Mouse (Mus musculus): ENCODE measurements around the gene Sapcd2. TPM values are rescaled to one million over a fixed set of nuclear protein-coding genes. Genes with fewer than 3 reads are reported as not detected.
A peak's percentile ranks its signal among the peaks of the same experiment; 100 is the strongest.
"Not testable (repeated sequence)": the region's sequence is repeated elsewhere in the genome, so short reads cannot be mapped to it uniquely, and the experiment has no call there.

Sapcd2 gene
- polyA plus RNA-seq, 1 experiment from 2014 or later, result 9.6 TPM

- Histone ChIP-seq H3K9ac (peak overlapping the region; percentile 97), H3K27ac (peak overlapping the region; percentile 92), H3K4me3 (peak overlapping the region; percentile 73), H3K27me3 (peaks cover 24% of the 10 kb centered on the region), H3K36me3 (peaks cover 30% of the 10 kb centered on the region), H3K4me2 (peak overlapping the region; percentile 87), H3K9me3 (no peaks in the 10 kb centered on the region), H3K4me1 (replicated peaks) (peaks cover 45% of the 10 kb centered on the region)
- WGBS, result 84% methylated on average over 4 of the region's 4 CpGs
- no peak for ATAC-seq (ENCODE audit: low FRiP score)
Measured at GRCm38 (mm10) chr2:25403994-25404393, 31.9 kb downstream of the Sapcd2 start.

- Histone ChIP-seq H3K9me3 (no peaks in the 10 kb centered on the region), H3K9ac (no peak overlapping the region), H3K27ac (no peak overlapping the region), H3K36me3 (peaks cover 59% of the 10 kb centered on the region), H3K4me3 (no peak overlapping the region), H3K4me1 (replicated peaks) (peaks cover 29% of the 10 kb centered on the region), H3K27me3 (no peaks in the 10 kb centered on the region), H3K4me2 (no peak overlapping the region)
- 91% methylated on average over 10 of the region's 10 CpGs for WGBS
- ATAC-seq (ENCODE audit: low FRiP score), result no peak
Measured at GRCm38 (mm10) chr2:25408908-25409307, 36.8 kb downstream of the Sapcd2 start.

GRCm38 (mm10) chr2:25413436-25413835 is 41.3 kb downstream of the Sapcd2 start:
- peaks cover 37% of the 10 kb centered on the region for H3K36me3 ChIP-seq
- H3K27me3 ChIP-seq; H3K27ac ChIP-seq; H3K4me1 ChIP-seq (replicated peaks); ATAC-seq (ENCODE audit: low FRiP score); H3K9me3 ChIP-seq; H3K4me3 ChIP-seq; H3K9ac ChIP-seq; H3K4me2 ChIP-seq: not testable (repeated sequence)

DNA sequence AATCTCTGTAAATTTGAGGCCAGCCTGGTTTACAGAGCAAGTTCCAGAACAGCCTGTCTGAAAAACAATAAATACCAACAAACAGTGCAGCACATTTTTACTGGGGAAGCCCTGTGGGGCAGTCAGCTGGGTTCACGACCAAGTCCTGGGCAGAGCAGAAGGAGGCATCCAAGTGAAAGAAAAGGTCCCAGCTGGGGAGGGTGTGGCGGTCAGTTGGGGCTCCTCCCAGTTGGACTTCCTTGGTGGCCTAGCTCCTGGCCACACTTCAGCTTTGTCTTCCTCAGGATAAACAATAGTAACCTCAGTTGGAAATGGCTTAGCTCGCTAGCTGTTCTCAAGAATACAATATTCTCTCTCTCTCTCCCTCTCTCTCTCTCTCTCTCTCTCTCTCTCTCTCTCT is 45.3 kb downstream of the Sapcd2 start:
- Histone ChIP-seq H3K4me1 (replicated peaks) (no peaks in the 10 kb centered on the region), H3K36me3 (peaks cover 5% of the 10 kb centered on the region), H3K27me3 (no peaks in the 10 kb centered on the region; the same call in 1 of the 2 replicates), H3K9me3 (no peaks in the 10 kb centered on the region), H3K4me2 (no peak overlapping the region), H3K9ac (peak overlapping the region; percentile 24; the same call in 1 of the 2 replicates), H3K4me3 (no peak overlapping the region), H3K27ac (no peak overlapping the region)
- no peak for ATAC-seq (ENCODE audit: low FRiP score)
- WGBS, result 22% methylated on average over 3 of the region's 3 CpGs

DNA sequence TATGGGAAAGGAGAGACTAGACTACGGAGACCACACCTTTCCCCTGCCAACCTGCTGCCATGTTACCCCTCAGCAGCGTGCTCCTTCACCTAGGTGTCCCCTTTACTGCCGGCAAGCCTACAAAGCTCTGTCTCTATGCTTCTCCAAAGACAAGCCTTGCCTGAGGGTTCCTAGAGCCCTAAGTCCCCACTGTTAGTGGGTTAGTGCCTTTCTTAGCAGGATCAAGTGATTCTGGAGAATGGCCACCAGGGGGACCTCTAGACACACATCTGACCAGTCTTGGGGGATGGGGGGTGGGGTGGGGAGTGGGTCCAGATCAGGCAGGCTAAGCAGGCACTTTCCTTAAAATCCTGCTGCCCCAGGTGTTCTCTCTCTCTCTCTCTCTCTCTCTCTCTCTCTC is 49.8 kb downstream of the Sapcd2 start:
- peaks cover 40% of the 10 kb centered on the region for H3K27me3 ChIP-seq
- no peak overlapping the region for H3K4me3 ChIP-seq
- H3K4me2 ChIP-seq, result no peak overlapping the region
- H3K36me3 ChIP-seq, result no peaks in the 10 kb centered on the region
- H3K4me1 ChIP-seq (replicated peaks), result peaks cover 4% of the 10 kb centered on the region; the same call in 1 of the 2 replicates
- H3K9me3 ChIP-seq, result no peaks in the 10 kb centered on the region
- no peak overlapping the region for H3K9ac ChIP-seq
- 21% methylated on average over 3 of the region's 3 CpGs for WGBS
- ATAC-seq (ENCODE audit: low FRiP score), result 0 out of 2 replicates have a peak, but pooled peaks have one; percentile 43
- H3K27ac ChIP-seq, result no peak overlapping the region

- 73% methylated on average over 17 of the region's 17 CpGs for WGBS
- H3K27me3 ChIP-seq, result peaks cover 40% of the 10 kb centered on the region
- no peak for ATAC-seq (ENCODE audit: low FRiP score)
Measured at GRCm38 (mm10) chr2:25422587-25423410, 50.7 kb downstream of the Sapcd2 start, which contains the start of gene Fut7. Gene Fut7 (plus strand): TSS chr2:25423267.

DNA sequence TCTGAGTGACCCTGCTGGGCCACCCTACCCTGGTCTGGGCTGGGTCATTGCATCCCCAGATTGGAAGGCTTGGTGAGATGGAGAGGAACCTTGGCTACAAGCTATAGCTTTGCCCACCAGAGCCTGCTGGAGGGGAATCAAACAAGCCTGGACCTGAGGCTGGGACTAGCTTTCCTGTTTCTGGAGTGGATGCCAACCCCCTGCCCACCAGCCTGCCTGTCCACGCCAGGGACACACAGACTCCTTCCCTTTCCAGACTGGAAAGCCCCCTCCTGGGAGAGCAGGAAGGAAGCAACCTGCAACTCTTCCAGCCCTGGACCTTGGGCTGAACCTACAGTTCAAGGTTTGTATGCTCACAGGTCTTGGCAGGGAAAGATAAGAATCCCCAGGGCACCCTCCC is 51.5 kb downstream of the Sapcd2 start:
- 54% methylated on average over 1 of the region's 1 CpGs for WGBS
- Histone ChIP-seq H3K27ac (no peak overlapping the region), H3K36me3 (no peaks in the 10 kb centered on the region), H3K9ac (no peak overlapping the region), H3K27me3 (peaks cover 40% of the 10 kb centered on the region), H3K4me2 (no peak overlapping the region), H3K9me3 (no peaks in the 10 kb centered on the region), H3K4me1 (replicated peaks) (peaks cover 4% of the 10 kb centered on the region; the same call in 1 of the 2 replicates), H3K4me3 (no peak overlapping the region)
- ATAC-seq (ENCODE audit: low FRiP score), result no peak

More at GRCm38 (mm10) chr2:25422587-25423410, 50.7 kb downstream of the Sapcd2 start, which contains the start of gene Fut7:
- H3K4me3 ChIP-seq, result no peak within 1 kb of the TSS
- no peaks in the 10 kb centered on the region for H3K36me3 ChIP-seq
- H3K27ac ChIP-seq, result no peak within 1 kb of the TSS
- no peak within 1 kb of the TSS for H3K4me2 ChIP-seq
- no peaks in the 10 kb centered on the region for H3K9me3 ChIP-seq
- no peak within 1 kb of the TSS for H3K9ac ChIP-seq
- H3K4me1 ChIP-seq (replicated peaks), result peaks cover 4% of the 10 kb centered on the region; the same call in 1 of the 2 replicates

DNA sequence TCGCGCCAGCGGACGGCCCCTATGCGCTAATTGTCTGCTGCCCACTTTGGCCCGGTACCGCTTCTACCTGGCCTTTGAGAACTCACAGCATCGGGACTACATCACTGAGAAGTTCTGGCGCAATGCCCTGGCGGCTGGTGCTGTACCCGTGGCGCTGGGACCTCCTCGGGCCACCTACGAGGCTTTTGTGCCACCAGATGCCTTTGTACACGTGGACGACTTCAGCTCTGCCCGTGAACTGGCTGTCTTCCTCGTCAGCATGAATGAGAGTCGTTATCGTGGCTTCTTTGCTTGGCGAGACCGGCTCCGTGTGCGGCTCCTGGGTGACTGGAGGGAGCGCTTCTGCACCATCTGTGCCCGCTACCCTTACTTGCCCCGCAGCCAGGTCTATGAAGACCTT is 53.4 kb downstream of the Sapcd2 start:
- no peak overlapping the region for H3K4me2 ChIP-seq
- H3K9ac ChIP-seq, result no peak overlapping the region
- ATAC-seq (ENCODE audit: low FRiP score), result no peak
- H3K4me3 ChIP-seq, result no peak overlapping the region
- H3K4me1 ChIP-seq (replicated peaks), result peaks cover 21% of the 10 kb centered on the region
- 52% methylated on average over 27 of the region's 27 CpGs for WGBS
- no peaks in the 10 kb centered on the region for H3K9me3 ChIP-seq
- no peaks in the 10 kb centered on the region for H3K36me3 ChIP-seq
- H3K27me3 ChIP-seq, result peaks cover 46% of the 10 kb centered on the region
- H3K27ac ChIP-seq, result no peak overlapping the region

GRCm38 (mm10) chr2:25426721-25427191 is 54.6 kb downstream of the Sapcd2 start:
- H3K27me3 ChIP-seq, result peaks cover 46% of the 10 kb centered on the region
- H3K4me2 ChIP-seq, result no peak overlapping the region
- no peak overlapping the region; the same call in 1 of the 2 replicates for H3K27ac ChIP-seq
- H3K9me3 ChIP-seq, result no peaks in the 10 kb centered on the region
- no peak overlapping the region for H3K9ac ChIP-seq
- WGBS, result 30% methylated on average over 5 of the region's 5 CpGs
- H3K4me3 ChIP-seq, result no peak overlapping the region
- ATAC-seq (ENCODE audit: low FRiP score), result no peak
- H3K36me3 ChIP-seq, result no peaks in the 10 kb centered on the region
- peaks cover 33% of the 10 kb centered on the region for H3K4me1 ChIP-seq (replicated peaks)

- WGBS, result 91% methylated on average over 5 of the region's 5 CpGs
- H3K27me3 ChIP-seq, result peaks cover 46% of the 10 kb centered on the region
Measured at GRCm38 (mm10) chr2:25427256-25427655, 55.1 kb downstream of the Sapcd2 start.

More at GRCm38 (mm10) chr2:25427256-25427655, 55.1 kb downstream of the Sapcd2 start:
- Histone ChIP-seq H3K36me3 (no peaks in the 10 kb centered on the region), H3K9ac (no peak overlapping the region), H3K4me1 (replicated peaks) (peaks cover 38% of the 10 kb centered on the region), H3K9me3 (no peaks in the 10 kb centered on the region), H3K4me2 (no peak overlapping the region), H3K4me3 (no peak overlapping the region), H3K27ac (no peak overlapping the region; the same call in 1 of the 2 replicates)
- ATAC-seq (ENCODE audit: low FRiP score), result no peak
